Mouse (Mus musculus) CH12.LX (cell line): ENCODE data around the gene Zfp36l1. TPM values are rescaled to one million over a fixed set of nuclear protein-coding genes. Genes with fewer than 3 reads are reported as not detected.
A peak's percentile ranks its signal among the peaks of the same experiment; 100 is the strongest.
"Not testable (repeated sequence)": the region's sequence is repeated elsewhere in the genome, so short reads cannot be mapped to it uniquely, and the experiment has no call there.

ENCODE experiments used
- DNase-seq: peaks from one replicate; pipeline ENCODE4 v3.0.0-alpha.2; 2013; ENCODE audit errors: extremely low read depth
- H3K27ac ChIP-seq: 2 replicates; pipeline ENCODE4 v1.5.1; 2012; ENCODE audit warnings: low read depth, mild to moderate bottlenecking, control low read depth, moderate library complexity; ENCODE audit not compliant: insufficient read depth
- H3K27me3 ChIP-seq: replicated peaks from 2 replicates; pipeline ENCODE3; 2012; ENCODE audit warnings: inconsistent platforms
- H3K36me3 ChIP-seq, 2 experiments: replicated peaks in 1 of 2; 2 replicates each; pipeline versions ENCODE3 to v1.6.1; 2012; ENCODE audit warnings: inconsistent platforms in 1 of 2, low read length in 1 of 2, mild to moderate bottlenecking in 1 of 2, mixed read lengths in 1 of 2, moderate library complexity in 1 of 2; ENCODE audit not compliant: control insufficient read depth in 1 of 2, insufficient read depth in 1 of 2
- H3K4me1 ChIP-seq, 2 experiments: 2 replicates each; pipeline ENCODE4 v1.6.1; 2012; ENCODE audit warnings: inconsistent platforms in 1 of 2, moderate library complexity in 1 of 2; ENCODE audit not compliant: insufficient read depth in 2 of 2, control insufficient read depth in 1 of 2
- H3K4me2 ChIP-seq: 2 replicates; pipeline ENCODE4 v1.6.1; 2012; ENCODE audit warnings: low read depth, mild to moderate bottlenecking, control low read depth; ENCODE audit not compliant: poor library complexity, insufficient read depth, severe bottlenecking
- H3K4me3 ChIP-seq, 3 experiments: fragments of 150-350 bp in 1 of 3; sonication (generic) in 1 of 3; replicated peaks in 1 of 3; 2 replicates each; pipeline versions ENCODE3 to v1.5.1; 2011 to 2012; ENCODE audit warnings: low read depth in 2 of 3, low read length in 2 of 3, mild to moderate bottlenecking in 2 of 3, moderate library complexity in 2 of 3, control low read depth in 1 of 3, improper control_type of control experiment in 1 of 3, inconsistent platforms in 1 of 3, mixed read lengths in 1 of 3; ENCODE audit not compliant: poor library complexity in 1 of 3
- H3K79me2 ChIP-seq: replicated peaks from 2 replicates; pipeline ENCODE4 v1.6.1; 2012; ENCODE audit warnings: mild to moderate bottlenecking, moderate library complexity; ENCODE audit not compliant: control insufficient read depth, poor library complexity, insufficient read depth, severe bottlenecking; ENCODE audit errors: extremely low read depth
- H3K9ac ChIP-seq: 2 replicates; pipeline ENCODE4 v1.6.1; 2012; ENCODE audit warnings: low read depth, mild to moderate bottlenecking, control low read depth, moderate library complexity; ENCODE audit not compliant: insufficient read depth
- H3K9me3 ChIP-seq: replicated peaks from 2 replicates; pipeline ENCODE3; 2012; ENCODE audit warnings: low read length, inconsistent platforms, mixed read lengths
- MAFK ChIP-seq: IDR thresholded peaks from 2 replicates; pipeline ENCODE4 v1.6.1; 2011; ENCODE audit warnings: low read length, improper control_type of control experiment; ENCODE audit not compliant: insufficient replicate concordance
- MAZ ChIP-seq: IDR thresholded peaks from 2 replicates; pipeline ENCODE4 v1.6.1; 2012; ENCODE audit warnings: low read depth, mild to moderate bottlenecking, inconsistent platforms, low read length, improper control_type of control experiment, moderate library complexity
- POLR2A ChIP-seq: IDR thresholded peaks from 2 replicates; pipeline ENCODE4 v1.6.1; 2011; ENCODE audit warnings: low read depth, mild to moderate bottlenecking, improper control_type of control experiment, low read length
- POLR2AphosphoS2 ChIP-seq: IDR thresholded peaks from 2 replicates; pipeline ENCODE4 v1.6.1; 2011; ENCODE audit warnings: low read depth, low read length, improper control_type of control experiment
- RCOR1 ChIP-seq: conservative IDR thresholded peaks from 2 replicates; pipeline ENCODE4 v1.6.1; 2012; ENCODE audit warnings: low read depth, mild to moderate bottlenecking, inconsistent platforms, low read length, improper control_type of control experiment
- ZC3H11A ChIP-seq: IDR thresholded peaks from 2 replicates; pipeline ENCODE4 v1.6.1; 2012; ENCODE audit warnings: low read depth, mild to moderate bottlenecking, inconsistent platforms, low read length, improper control_type of control experiment
- dilution Hi-C: fragments of 300-500 bp; cut with MboI; formaldehyde crosslinking; loops from 2 replicates; pipeline ENCODE4 v1.14.3; 2020; ENCODE audit warnings: low sequenced_read_pairs; ENCODE audit not compliant: extremely low pct_unique_long_range_greater_than_20kb, extremely low pct_ligation_motif_present
- in situ Hi-C: fragments of 300-500 bp; cut with MboI; formaldehyde crosslinking; loops from 3 replicates; pipeline ENCODE4 v1.14.3; 2019; ENCODE audit warnings: low sequenced_read_pairs, low pct_ligation_motif_present, low pct_unique_long_range_greater_than_20kb, mixed read lengths
- polyA plus RNA-seq: library from polyadenylated mRNA; unstranded; fragments of >175 nt; gene quantifications from 2 replicates; pipeline ENCODE4 v1.2.1, GENCODE M21; 2012; ENCODE audit warnings: low read depth; ENCODE audit not compliant: insufficient read length
- total RNA-seq, 2 experiments: library from RNA; depleted of rRNA; stranded (reverse); fragments of 300-350 nt in 1 of 2; fragments of >200 nt in 1 of 2; gene quantifications; 2 replicates each; pipeline ENCODE4 v1.2.3; 2012 to 2014

Zfp36l1 gene
- total and polyA plus RNA-seq, 3 experiments, result 32.7 to 192 (median 50.7) TPM

DNA sequence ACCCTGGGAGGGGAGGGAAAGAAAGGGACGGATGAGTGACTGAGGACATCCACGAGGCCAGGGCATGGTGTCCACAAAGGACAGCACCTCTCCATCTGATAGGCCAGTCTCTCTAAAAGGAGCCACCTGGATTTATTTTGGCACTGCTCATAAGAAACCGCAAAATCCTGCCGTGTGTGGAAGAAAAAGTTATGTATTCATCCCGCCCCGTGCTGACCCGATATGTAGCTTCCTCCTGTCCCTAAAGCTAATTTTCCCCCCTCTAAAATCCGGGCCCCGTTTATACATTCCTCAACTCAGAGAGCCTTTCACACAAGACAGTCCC, 2.3 kb downstream of the Zfp36l1 start:
- peak overlapping the region; percentile 99 for H3K9ac ChIP-seq
- H3K79me2 ChIP-seq, result peaks cover 36% of the 10 kb centered on the region
- dilution Hi-C loops, result no loop called here
- H3K27ac ChIP-seq, result peak overlapping the region; percentile 81
- in situ Hi-C loops, result loop anchor here (10.0 to 25.0 kb wide), 2 partner anchors 273 to 506 kb away; no protein-coding TSS in a partner anchor
- peaks cover 10 to 12% of the 10 kb centered on the region in 2 experiments for H3K4me1 ChIP-seq
- H3K27me3 ChIP-seq, result no peaks in the 10 kb centered on the region
- H3K9me3 ChIP-seq, result no peaks in the 10 kb centered on the region
- H3K4me3 ChIP-seq, result peak overlapping the region; percentile 76 to 98 (median 94)
- DNase-seq, result peak; percentile 48
- TF ChIP-seq RCOR1, result no peak
- peaks cover 21 to 36% of the 10 kb centered on the region in 2 experiments for H3K36me3 ChIP-seq
- peak overlapping the region; percentile 89; the same call in 1 of the 2 replicates for H3K4me2 ChIP-seq

DNA sequence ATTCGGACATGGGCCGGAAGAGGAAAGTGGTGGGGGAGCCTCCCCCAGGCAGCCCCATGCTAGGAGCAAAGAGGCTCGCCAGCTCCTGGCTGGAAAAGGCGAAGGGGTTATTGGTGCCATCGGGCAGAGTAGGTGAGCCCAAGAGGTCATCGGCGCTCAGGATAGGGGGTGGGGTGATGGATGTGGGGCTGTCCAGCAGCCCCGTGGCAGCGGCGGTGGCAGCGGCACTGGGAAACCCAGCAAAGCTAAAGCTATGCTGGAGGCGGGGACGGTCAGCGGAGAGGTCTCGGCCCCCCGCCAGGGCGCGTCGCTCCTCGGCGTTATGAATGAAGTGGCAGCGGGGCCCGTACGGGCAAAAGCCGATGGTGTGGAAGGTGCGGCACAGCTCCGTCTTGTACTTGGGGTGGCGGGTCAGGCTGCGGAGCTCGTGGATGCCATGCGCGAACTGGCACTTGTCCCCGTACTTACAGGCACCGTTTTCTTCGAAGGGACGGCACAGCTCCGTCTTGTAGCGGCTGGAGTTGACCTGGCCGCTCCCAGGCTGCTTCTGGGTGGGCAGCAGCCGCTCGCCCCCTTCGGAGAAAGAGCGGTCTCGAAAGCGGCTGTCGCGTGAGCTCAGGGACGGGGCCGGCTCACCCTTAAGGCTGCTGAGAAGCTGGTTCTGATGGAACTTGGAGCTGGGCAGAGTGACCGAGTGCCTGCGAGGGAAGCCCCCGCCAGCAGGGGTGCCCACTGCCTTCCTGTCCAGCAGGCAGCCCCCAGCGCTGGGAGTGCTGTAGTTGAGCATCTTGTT, 2.9 kb downstream of the Zfp36l1 start:
- peak; percentile 25 for DNase-seq
- Histone ChIP-seq H3K4me2 (peak overlapping the region; percentile 89), H3K4me3 (peak overlapping the region; percentile 76 to 98 (median 94)), H3K79me2 (peaks cover 36% of the 10 kb centered on the region), H3K9ac (peak overlapping the region; percentile 99), H3K27me3 (no peaks in the 10 kb centered on the region), H3K4me1 (peaks cover 12 to 15% of the 10 kb centered on the region in 2 experiments), H3K36me3 (peaks cover 21 to 36% of the 10 kb centered on the region in 2 experiments), H3K27ac (peak overlapping the region; percentile 81), H3K9me3 (no peaks in the 10 kb centered on the region)
- dilution Hi-C loops (no loop called here), in situ Hi-C loops (loop anchor here (10.0 to 25.0 kb wide), 3 partner anchors 135 to 505 kb away; no protein-coding TSS in a partner anchor)
- TF ChIP-seq ZC3H11A (no peak), MAFK (no peak), POLR2A (peak; percentile 11; the same call in 1 of the 2 replicates), POLR2AphosphoS2 (no peak), MAZ (no peak)

DNA sequence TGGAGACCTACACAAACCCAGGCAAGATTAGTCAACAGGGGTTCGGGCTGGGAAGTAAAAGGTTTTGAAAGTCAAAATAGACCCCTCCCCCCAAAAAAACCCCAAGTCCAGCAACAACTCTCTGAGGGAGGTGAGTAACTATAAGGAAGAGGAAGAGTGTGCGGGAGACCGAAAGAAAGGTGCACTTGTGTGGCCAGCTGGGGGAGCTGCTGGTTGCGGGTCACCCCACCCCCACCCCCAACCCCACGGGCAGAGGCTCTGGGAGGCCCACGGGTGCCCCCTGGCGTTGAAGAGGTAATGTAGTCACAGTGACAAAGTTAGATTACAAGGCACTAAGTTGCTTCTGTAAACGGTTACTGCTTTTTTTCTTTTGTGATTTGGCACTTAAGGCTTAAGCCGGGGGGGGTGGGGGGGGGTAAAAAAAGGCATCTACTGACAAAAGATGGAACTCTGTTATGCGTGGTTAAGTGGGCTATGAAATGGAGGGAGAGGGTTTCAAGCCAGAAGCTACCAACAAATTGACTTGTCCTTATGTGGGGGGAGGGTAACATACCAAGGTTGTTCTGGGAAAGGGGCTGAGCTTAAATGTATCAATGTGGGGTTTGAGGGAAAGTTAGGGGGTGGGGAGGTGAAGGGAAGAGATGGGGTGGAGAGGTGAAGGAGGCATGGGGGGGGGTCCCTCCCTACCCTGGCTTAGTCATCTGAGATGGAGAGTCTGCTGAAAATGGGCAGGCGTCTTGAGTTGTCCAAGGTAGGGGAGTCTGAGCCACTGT, 3.7 kb downstream of the Zfp36l1 start:
- in situ Hi-C loops, result loop anchor here (10.0 to 25.0 kb wide), 2 partner anchors 134 to 272 kb away; no protein-coding TSS in a partner anchor
- Histone ChIP-seq H3K4me3 (peak overlapping the region; percentile 76 to 98 (median 94)), H3K4me2 (peak overlapping the region; percentile 89), H3K36me3 (peaks cover 21 to 36% of the 10 kb centered on the region in 2 experiments), H3K9ac (peak overlapping the region; percentile 99), H3K79me2 (peaks cover 36% of the 10 kb centered on the region), H3K4me1 (peaks cover 14 to 19% of the 10 kb centered on the region in 2 experiments), H3K27ac (peak overlapping the region; percentile 81)
- H3K9me3 ChIP-seq, dilution Hi-C loops, H3K27me3 ChIP-seq: not testable (repeated sequence)
- peak; percentile 94 for DNase-seq
- peak; percentile 54 for TF ChIP-seq POLR2A
